Mouse (Mus musculus) megakaryocyte, embryonic 14.5 days (primary cell): Measurements from ENCODE around the gene Pex12. TPM values are rescaled to one million over a fixed set of nuclear protein-coding genes. Genes with fewer than 3 reads are reported as not detected.
A peak's percentile ranks its signal among the peaks of the same experiment; 100 is the strongest.
"Not testable (repeated sequence)": the region's sequence is repeated elsewhere in the genome, so short reads cannot be mapped to it uniquely, and the experiment has no call there.

Experiments
- H3K27me3 ChIP-seq: replicated peaks from 2 replicates; pipeline ENCODE3; 2012; ENCODE audit warnings: inconsistent platforms
- H3K36me3 ChIP-seq: replicated peaks from 2 replicates; pipeline ENCODE3; 2012; ENCODE audit warnings: low read length, inconsistent platforms, mixed read lengths
- H3K4me1 ChIP-seq: 2 replicates; pipeline ENCODE4 v1.6.1; 2012; ENCODE audit warnings: inconsistent platforms
- H3K4me3 ChIP-seq: replicated peaks from 2 replicates; pipeline ENCODE3; 2012; ENCODE audit warnings: moderate library complexity, mild to moderate bottlenecking, inconsistent platforms
- H3K9me3 ChIP-seq: 2 replicates; pipeline ENCODE4 v1.6.1; 2012; ENCODE audit warnings: inconsistent platforms
- FLI1 ChIP-seq: IDR thresholded peaks from 2 replicates; pipeline ENCODE4 v1.6.1; 2012; ENCODE audit warnings: low read length, inconsistent platforms, mixed read lengths
- GATA1 ChIP-seq: IDR thresholded peaks from 3 replicates; pipeline ENCODE4 v1.6.1; 2012; ENCODE audit warnings: mixed read lengths, low read length, inconsistent platforms, borderline replicate concordance
- polyA plus RNA-seq: library from polyadenylated mRNA; stranded (reverse); fragments of >175 nt; gene quantifications from 2 replicates; pipeline ENCODE4 v1.2.3, GENCODE M21; 2012; ENCODE audit warnings: low replicate concordance; ENCODE audit not compliant: insufficient read depth

Pex12 gene
- 2.2 and 9.8 TPM in 2 replicates for polyA plus RNA-seq

GRCm38 (mm10) chr11:83302526-83303251 lies at the start of gene Pex12:
Pex12 (minus strand) TSS chr11:83302586.
- H3K9me3 ChIP-seq: no peaks in the 10 kb centered on the region
- H3K36me3 ChIP-seq: peaks cover 13% of the 10 kb centered on the region
- H3K4me1 ChIP-seq: peaks cover 68% of the 10 kb centered on the region
- no peaks in the 10 kb centered on the region for H3K27me3 ChIP-seq
- TF ChIP-seq GATA1 (no peak), FLI1 (0 out of 2 replicates have a peak, but pooled peaks have one; percentile 64)
- H3K4me3 ChIP-seq: peak within 1 kb of the TSS; percentile 100

GRCm38 (mm10) chr11:83341716-83342245 lies 39.4 kb upstream of the Pex12 start:
- Histone ChIP-seq H3K27me3 (no peaks in the 10 kb centered on the region), H3K36me3 (peaks cover 95% of the 10 kb centered on the region), H3K4me1 (no peaks in the 10 kb centered on the region), H3K9me3 (no peaks in the 10 kb centered on the region), H3K4me3 (no peak overlapping the region)
- TF ChIP-seq GATA1: no peak
- no peak for TF ChIP-seq FLI1

- H3K36me3 ChIP-seq: peaks cover 96% of the 10 kb centered on the region
- H3K4me1 ChIP-seq: no peaks in the 10 kb centered on the region
- H3K27me3 ChIP-seq: no peaks in the 10 kb centered on the region
- no peaks in the 10 kb centered on the region for H3K9me3 ChIP-seq
- TF ChIP-seq FLI1 (no peak), GATA1 (no peak)
- no peak overlapping the region for H3K4me3 ChIP-seq
Measured at GRCm38 (mm10) chr11:83339705-83340104, 37.3 kb upstream of the Pex12 start.

GRCm38 (mm10) chr11:83335826-83336225 lies 33.4 kb upstream of the Pex12 start:
- TF ChIP-seq FLI1: no peak
- TF ChIP-seq GATA1: no peak
- H3K36me3 ChIP-seq: peaks cover 92% of the 10 kb centered on the region
- H3K27me3 ChIP-seq: no peaks in the 10 kb centered on the region
- H3K4me1 ChIP-seq: no peaks in the 10 kb centered on the region
- H3K4me3 ChIP-seq: no peak overlapping the region
- no peaks in the 10 kb centered on the region for H3K9me3 ChIP-seq

GRCm38 (mm10) chr11:83327427-83327826 lies 25.0 kb upstream of the Pex12 start:
- Histone ChIP-seq H3K36me3 (peaks cover 92% of the 10 kb centered on the region), H3K4me3 (no peak overlapping the region)
- no peak for TF ChIP-seq FLI1
- no peak for TF ChIP-seq GATA1

GRCm38 (mm10) chr11:83326692-83327091 lies 24.3 kb upstream of the Pex12 start:
- H3K9me3 ChIP-seq, H3K4me3 ChIP-seq, H3K27me3 ChIP-seq: not testable (repeated sequence)
- peaks cover 94% of the 10 kb centered on the region for H3K36me3 ChIP-seq
- H3K4me1 ChIP-seq: peaks cover 32% of the 10 kb centered on the region

More at GRCm38 (mm10) chr11:83327427-83327826, 25.0 kb upstream of the Pex12 start:
- Histone ChIP-seq H3K27me3 (no peaks in the 10 kb centered on the region), H3K9me3 (no peaks in the 10 kb centered on the region), H3K4me1 (peaks cover 26% of the 10 kb centered on the region)

GRCm38 (mm10) chr11:83319048-83319447 lies 16.7 kb upstream of the Pex12 start:
- Histone ChIP-seq H3K27me3 (no peaks in the 10 kb centered on the region), H3K36me3 (peaks cover 92% of the 10 kb centered on the region), H3K9me3 (no peaks in the 10 kb centered on the region), H3K4me3 (no peak overlapping the region), H3K4me1 (peaks cover 10% of the 10 kb centered on the region)
- TF ChIP-seq FLI1: no peak
- no peak for TF ChIP-seq GATA1

- Histone ChIP-seq H3K4me1 (peaks cover 43% of the 10 kb centered on the region), H3K27me3 (no peaks in the 10 kb centered on the region), H3K9me3 (no peaks in the 10 kb centered on the region), H3K36me3 (peaks cover 88% of the 10 kb centered on the region), H3K4me3 (no peak overlapping the region)
- no peak for TF ChIP-seq FLI1
- no peak for TF ChIP-seq GATA1
Measured at GRCm38 (mm10) chr11:83312471-83312870, 10.1 kb upstream of the Pex12 start.

- Histone ChIP-seq H3K36me3 (peaks cover 48% of the 10 kb centered on the region), H3K4me1 (peaks cover 63% of the 10 kb centered on the region), H3K9me3 (no peaks in the 10 kb centered on the region), H3K4me3 (no peak overlapping the region), H3K27me3 (no peaks in the 10 kb centered on the region)
- no peak for TF ChIP-seq GATA1
- no peak for TF ChIP-seq FLI1
Measured at GRCm38 (mm10) chr11:83306700-83307253, 4.4 kb upstream of the Pex12 start.

GRCm38 (mm10) chr11:83304485-83304884 lies 2.1 kb upstream of the Pex12 start:
- Histone ChIP-seq H3K4me3 (peak overlapping the region; percentile 69), H3K36me3 (peaks cover 30% of the 10 kb centered on the region), H3K9me3 (no peaks in the 10 kb centered on the region), H3K27me3 (no peaks in the 10 kb centered on the region), H3K4me1 (peaks cover 72% of the 10 kb centered on the region)
- no peak for TF ChIP-seq FLI1
- TF ChIP-seq GATA1: no peak
